Mouse (Mus musculus): ENCODE results near the gene Tpgs1.
A peak's percentile ranks its signal among the peaks of the same experiment; 100 is the strongest.

Tpgs1 gene

DNA sequence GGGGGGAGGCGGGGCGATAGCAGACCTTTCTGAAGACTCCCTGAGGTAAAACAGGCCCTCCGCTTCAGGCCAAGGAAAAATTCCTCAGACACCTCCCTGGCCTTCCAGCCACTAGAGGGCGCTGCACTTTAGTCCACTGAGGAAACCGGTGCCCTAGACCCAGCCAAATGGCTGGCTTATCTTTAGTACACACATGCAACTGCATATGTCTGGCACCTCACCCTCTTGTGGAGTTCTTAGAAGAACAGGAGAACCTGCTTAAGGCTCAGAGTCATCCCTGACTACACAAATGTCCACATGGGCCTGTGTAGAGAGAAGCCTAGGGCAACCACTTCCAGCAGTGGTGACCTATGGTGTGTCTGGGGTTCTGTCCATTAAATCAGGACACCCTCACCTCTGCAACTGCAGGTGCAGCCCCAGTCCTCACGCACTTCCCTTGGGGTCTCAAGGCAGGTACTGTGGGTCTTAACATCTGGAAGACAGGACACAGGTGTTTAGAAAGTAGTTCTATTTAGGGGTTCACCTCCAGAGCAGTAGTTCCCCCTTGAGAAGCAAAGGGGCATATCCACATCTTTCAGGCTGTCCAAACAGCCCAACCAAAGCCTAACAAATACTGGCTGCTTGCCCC, 43.4 kb downstream of the Tpgs1 start:
- DNase-seq (ENCODE audit: low spot score in 2 of 2): peak; percentile 72 to 83

DNA sequence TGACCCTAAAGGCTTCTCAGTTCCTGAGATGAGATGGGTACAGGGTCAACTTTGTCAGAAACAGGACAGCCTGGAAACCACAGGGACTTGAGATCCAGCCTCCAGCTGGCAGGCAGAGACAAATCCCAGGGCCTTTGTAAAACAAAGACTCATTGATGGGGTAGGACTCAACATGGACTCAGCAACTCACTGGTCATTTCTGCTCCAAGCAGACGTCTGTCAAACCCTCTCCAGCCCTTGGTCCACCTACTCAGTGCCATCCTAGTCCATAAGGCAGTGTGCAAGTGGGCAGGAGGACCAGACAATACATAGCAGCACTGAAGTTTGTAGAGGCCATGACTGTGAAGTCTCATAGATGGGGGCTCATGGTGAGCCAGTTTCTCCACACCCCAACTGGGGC, 44.0 kb downstream of the Tpgs1 start:
- DNase-seq (ENCODE audit: low spot score in 2 of 2): no peak

DNA sequence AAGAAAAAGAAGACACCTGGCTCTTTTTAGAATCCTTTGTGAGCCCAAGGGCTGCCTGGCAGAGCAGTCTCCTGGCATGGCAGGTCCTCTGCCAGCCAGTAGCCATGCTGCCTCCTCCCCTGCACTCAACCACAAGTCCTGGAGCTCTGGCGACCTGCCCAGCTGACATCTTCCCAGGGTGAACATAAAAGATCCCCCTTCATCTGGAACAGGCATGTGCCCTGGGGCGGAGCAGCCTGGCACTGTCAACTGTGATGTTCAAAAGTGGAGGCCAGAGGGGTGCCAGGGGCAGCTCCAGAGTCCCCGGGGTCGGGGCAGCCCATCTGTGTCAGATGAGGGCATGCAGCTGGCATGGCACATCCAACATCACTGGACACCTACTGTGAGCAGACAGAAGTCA, 45.8 kb downstream of the Tpgs1 start:
- DNase-seq (ENCODE audit: low spot score in 2 of 2): peak in 1 of 2 experiments; percentile 65

DNA sequence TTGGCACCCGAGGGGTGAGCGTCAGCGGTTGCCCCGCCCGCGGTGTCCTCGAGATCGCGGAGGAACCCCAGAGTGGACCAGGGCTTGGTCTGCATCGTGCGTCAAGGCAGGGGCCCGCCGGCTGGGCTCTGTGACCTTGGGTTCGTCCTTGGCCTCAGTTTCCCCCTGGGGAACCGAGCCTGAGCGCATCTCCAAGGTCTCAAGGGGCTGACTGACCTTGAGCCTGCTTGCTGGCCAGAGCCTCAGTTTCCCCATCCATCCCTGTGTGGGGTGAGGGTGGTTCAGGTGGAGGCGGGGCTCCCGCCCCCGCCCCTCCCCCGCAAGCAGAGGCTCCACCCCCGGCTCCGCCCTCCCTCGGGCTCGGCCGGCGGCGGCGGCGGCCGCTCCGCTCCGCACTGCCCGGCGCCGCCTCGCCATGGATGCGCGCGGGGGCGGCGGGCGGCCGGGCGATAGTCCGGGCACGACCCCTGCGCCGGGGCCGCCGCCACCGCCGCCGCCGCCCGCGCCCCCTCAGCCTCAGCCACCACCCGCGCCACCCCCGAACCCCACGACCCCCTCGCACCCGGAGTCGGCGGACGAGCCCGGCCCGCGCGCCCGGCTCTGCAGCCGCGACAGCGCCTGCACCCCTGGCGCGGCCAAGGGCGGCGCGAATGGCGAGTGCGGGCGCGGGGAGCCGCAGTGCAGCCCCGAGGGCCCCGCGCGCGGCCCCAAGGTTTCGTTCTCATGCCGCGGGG, 47.3 kb downstream of the Tpgs1 start, which contains the start of gene Hcn2:
Gene Hcn2, plus strand, starts transcription at position 381 of the 734 bp plus-strand sequence.
- no peak for DNase-seq (ENCODE audit: low spot score in 2 of 2)

DNA sequence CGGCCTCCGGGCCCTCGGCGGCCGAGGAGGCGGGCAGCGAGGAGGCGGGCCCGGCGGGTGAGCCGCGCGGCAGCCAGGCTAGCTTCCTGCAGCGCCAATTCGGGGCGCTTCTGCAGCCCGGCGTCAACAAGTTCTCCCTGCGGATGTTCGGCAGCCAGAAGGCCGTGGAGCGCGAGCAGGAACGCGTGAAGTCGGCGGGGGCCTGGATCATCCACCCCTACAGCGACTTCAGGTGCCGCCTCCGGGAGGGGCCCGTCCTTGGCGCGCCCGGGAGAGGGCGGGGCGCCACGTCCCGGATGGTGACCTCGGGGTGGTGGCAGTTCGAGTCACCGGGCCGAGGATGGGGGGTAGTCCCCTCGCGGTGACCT, 47.8 kb downstream of the Tpgs1 start:
- no peak for DNase-seq (ENCODE audit: low spot score in 2 of 2)

DNA sequence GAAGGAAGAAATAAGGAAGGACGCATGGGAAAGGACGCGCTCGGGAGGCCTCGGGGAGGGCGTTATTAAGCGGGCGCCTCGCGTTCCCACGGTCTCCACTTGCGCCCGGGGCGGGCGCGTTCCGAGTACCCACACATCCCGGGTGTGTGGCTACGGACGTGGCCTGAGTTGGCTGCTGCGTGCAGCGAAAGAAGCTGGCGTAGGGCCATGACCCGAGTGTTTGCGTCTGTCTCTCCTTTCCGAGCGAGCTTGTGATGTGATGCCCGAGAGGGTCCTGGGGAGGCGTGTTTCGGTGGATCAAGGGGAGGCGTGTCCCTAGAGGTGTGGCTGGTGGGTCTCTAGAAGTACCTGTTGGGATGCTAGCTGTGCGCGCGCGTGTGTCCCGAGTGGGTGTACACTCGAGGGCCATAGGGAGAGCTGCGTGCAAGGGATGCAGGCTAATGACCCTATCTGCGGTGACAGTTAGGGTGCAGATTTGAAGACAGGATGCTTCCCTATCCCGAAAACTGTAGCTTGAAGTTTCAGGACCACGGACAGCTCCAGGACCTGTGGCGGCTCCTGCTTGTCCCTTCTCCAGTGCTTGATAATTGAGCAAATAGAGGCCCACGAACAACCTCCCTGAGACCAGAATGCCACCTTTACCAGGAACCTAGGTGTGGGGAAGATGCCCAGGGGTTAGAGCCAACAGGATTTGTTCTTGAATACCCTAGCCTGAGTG, 48.6 kb downstream of the Tpgs1 start:
- no peak for DNase-seq (ENCODE audit: low spot score in 2 of 2)

DNA sequence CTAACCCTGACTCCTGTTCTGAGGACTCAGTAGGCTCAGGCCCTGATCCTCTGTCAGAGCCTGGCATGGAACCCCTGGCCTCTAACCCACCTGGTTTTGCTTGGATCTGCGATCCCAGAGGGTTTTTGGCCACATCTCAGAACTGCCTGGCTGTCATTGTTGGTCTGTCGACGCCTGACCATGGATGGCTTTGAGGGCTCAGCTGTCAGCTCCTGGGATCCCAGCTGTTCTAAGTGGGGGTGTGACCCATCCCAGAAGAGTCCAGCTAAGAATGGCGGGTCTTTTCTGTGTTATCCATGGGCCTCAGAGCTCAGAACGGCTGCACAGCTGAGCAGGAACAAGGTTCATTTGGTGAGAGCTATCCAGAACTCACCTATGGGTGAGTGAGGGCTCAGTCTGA, 51.9 kb downstream of the Tpgs1 start:
- no peak for DNase-seq (ENCODE audit: low spot score in 2 of 2)

DNA sequence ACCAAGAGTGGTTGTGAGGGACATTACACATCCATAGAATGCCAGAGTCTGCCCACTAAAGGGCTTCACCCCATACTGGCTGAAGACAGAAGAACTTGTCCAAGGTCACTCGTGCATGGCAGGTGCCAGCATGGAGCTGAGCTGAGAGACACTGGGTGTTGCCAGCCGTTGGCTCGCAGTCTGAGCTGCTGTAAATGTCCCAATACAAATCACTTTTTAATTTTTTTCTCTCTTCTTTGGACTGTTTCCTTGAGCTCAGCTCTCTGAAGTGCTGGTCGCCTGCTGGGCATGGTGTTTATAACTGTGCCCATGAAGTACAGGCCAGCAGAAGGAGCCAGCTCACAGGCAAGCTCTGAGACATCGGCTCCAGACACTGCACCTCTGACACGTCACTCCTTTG, 53.9 kb downstream of the Tpgs1 start:
- no peak for DNase-seq (ENCODE audit: low spot score in 2 of 2)

DNA sequence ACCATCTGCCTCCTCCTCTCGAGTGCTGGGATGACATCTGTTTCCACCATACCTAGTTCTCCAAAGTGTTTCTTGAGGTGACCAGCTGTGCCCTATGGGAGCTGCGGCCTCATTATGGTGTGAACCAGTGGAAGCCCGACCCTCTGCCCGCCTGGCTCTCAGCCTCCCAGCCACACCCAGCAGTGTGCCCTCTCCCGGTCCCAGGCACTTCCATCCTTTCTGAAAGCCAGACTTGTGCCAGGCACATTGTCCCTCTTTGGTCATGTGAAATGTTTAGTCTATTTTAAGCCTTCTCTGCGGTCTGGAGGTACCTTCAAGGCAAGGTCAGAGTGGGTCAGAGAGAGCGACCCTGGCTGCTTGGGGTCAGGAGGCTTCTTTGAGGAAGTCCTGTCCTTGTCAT, 54.5 kb downstream of the Tpgs1 start:
- no peak for DNase-seq (ENCODE audit: low spot score in 2 of 2)

Measured in cerebellum, postnatal 4 days (tissue).